Mouse (Mus musculus): ENCODE measurements at regions not wholly inside any gene's neighbourhood (a gene's known extent, or its start where the extent isn't known, plus 50 kb on each side); places are given as distances from the start of the nearest gene placed in this dataset.
"Not testable (repeated sequence)": the region's sequence is repeated elsewhere in the genome, so short reads cannot be mapped to it uniquely, and the experiment has no call there.

DNA sequence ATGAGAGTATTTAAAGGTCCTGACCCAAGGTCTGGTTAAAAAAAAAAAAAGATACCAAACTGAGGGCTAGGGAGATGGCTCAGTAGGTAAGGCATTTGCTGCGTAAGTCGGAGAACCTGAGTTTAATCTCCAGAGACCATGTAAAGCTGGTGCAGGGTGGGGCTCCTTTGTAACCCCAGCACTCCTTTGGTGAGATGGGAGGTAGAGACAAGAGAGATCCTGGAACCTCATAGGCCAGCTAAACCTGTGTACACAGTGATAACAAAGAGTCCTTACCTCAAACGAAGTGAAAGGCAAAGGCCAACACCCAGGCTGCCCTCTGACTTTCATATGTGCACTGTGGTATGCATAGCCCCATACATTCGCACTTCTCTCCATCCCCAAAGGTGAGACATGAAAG, 175.0 kb downstream of the Nucb2 start:
- no peak for DNase-seq (ENCODE audit: low read depth in 2 of 2, low spot score in 2 of 2)

- DNase-seq (ENCODE audit: low read depth in 2 of 2, low spot score in 2 of 2) = no peak
These were observed 176.4 kb downstream of the Nucb2 start for GRCm38 (mm10) chr7:116680523-116680922.

DNA sequence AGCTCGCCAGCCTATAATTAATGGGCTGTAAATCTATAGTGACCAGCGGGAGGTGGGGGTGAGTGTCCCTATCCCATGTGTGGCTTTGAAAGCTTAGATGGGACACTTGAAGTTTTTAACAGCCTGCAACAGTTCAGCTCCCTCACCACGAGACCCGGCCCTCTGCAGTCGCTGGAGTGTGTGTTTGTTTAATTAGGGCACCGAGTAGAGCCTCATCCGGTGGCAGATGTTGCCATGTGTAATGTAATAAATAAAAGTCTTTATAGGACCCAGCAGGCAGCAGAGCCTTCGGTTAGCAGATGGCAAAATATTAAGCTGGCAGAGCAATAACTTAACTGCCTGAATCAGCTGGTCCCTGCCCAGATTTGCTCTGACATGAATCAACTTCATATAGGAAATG, 177.1 kb downstream of the Nucb2 start:
- no peak for DNase-seq (ENCODE audit: low read depth in 2 of 2, low spot score in 2 of 2)

DNA sequence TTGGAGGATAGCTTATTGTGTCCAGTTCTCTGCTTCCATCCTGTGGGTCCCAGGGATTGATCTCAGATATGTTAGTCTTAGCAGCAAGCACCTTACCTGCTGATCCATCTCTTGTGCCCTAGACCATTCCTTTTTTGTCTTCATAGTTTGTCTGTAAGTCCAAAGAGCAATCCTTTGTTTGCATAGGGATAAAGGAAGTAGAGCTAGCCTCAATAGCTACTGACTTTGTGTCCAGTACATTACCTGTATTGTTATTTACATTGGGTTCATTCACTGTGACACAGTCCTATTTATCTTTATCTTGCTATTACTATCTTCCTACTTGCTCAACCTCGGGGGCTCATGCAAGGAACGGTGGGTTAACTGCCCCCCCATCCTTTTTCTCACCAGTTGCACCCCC, 196.2 kb downstream of the Nucb2 start:
- no peak for DNase-seq (ENCODE audit: low read depth in 2 of 2, low spot score in 2 of 2)

DNA sequence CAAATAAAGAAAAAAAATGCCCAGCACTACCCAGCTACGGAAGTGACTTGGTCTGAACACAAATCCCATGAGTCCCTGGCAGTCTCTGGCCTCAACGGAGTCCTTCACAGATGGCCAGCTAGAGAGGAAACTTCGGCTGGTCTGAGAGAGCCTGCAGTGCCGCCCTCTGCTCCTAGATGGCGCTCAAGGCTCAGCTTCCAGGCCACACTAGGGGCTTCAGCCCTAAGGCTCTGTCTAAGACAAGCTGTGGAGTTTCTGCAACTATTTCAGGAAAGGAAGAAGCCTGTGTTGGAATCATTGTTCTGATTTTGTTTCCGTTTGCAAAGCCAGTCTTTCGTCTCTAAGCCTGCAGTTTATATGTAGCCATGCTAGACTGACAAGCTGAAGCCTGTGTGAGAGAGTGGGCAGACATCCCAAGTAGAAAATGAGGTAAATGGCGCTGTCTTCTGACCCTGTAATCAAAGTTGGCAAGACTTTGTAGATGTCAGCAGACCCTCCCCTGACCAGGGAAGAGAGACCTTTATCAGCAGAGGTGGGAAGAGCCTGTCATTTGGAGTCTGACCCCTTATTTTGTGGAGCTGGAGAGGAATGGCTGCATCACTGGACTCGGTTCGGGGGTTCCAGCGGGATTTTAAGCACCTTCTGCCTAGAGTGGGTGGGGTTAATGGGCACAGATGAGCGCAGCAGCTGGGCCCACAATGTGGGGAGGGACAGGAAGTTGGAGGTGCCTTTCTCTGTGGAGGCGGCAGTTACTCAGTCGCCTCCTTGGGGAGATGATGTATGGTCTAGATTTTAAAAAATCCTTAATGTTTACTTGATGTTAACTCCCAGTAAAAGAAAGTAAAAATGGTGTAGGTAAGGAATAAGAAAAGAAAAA, 197.5 kb downstream of the Nucb2 start:
- DNase-seq (ENCODE audit: low read depth in 2 of 2, low spot score in 2 of 2) = no peak

- no peak for DNase-seq (ENCODE audit: low read depth in 2 of 2, low spot score in 2 of 2)
These were observed 198.4 kb downstream of the Nucb2 start for GRCm38 (mm10) chr7:116702596-116702995.

DNA sequence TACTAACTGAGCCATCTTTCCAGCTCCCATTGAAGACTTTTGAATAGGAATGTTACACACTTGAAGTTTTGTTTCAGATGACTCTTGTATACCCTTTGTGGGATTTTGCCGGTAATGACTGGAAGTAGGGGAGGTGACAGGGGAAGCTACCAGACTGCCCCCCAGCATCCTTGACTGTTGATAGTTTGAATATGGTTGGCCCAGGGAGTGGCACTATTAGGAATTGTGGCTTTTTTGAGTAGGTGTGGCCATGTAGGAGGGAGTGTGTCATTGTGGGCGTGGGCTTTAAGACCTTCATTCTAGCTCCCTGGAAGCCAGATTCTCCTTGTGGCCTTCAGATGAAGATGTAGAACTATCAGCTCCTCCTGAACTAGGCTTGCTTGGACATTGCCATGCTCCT, 207.4 kb downstream of the Nucb2 start:
- DNase-seq (ENCODE audit: low read depth in 2 of 2, low spot score in 2 of 2) = no peak

GRCm38 (mm10) chr7:116713200-116713599, 209.0 kb downstream of the Nucb2 start:
- no peak for DNase-seq (ENCODE audit: low read depth in 2 of 2, low spot score in 2 of 2)

- no peak for DNase-seq (ENCODE audit: low read depth in 2 of 2, low spot score in 2 of 2)
These were observed 211.3 kb downstream of the Nucb2 start for GRCm38 (mm10) chr7:116715234-116716046.

DNA sequence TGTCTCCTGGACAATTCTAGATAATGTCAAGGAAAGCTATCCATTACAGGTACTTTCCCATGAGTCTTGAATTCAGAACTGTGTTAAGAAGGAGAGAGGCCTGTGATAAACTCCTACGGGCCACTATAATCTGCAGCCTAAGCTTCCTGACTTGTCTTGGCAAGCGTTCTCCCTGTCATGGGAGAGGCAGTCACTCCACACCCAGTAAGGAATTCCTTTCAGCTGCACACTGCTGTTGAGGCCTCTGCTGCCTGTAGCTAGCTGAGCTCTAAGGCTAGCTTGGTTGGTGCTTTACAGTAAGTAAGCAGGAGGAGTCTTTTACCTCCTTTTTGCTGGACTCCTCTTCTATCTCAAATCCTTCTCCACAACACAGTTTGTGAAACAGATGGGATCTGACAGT, 224.2 kb downstream of the Nucb2 start:
- DNase-seq (ENCODE audit: low read depth in 2 of 2, low spot score in 2 of 2) = no peak

- DNase-seq (ENCODE audit: low read depth in 2 of 2, low spot score in 2 of 2) = no peak
These were observed 225.6 kb downstream of the Nucb2 start for GRCm38 (mm10) chr7:116729795-116730194.

GRCm38 (mm10) chr7:116735676-116736075, 231.5 kb downstream of the Nucb2 start:
- no peak for DNase-seq (ENCODE audit: low read depth in 2 of 2, low spot score in 2 of 2)

- no peak for DNase-seq (ENCODE audit: low read depth in 2 of 2, low spot score in 2 of 2)
These were observed 232.2 kb downstream of the Nucb2 start for GRCm38 (mm10) chr7:116736333-116736732.

GRCm38 (mm10) chr7:116738009-116738408, 233.8 kb downstream of the Nucb2 start:
- DNase-seq (ENCODE audit: low read depth in 2 of 2, low spot score in 2 of 2) = no peak

DNA sequence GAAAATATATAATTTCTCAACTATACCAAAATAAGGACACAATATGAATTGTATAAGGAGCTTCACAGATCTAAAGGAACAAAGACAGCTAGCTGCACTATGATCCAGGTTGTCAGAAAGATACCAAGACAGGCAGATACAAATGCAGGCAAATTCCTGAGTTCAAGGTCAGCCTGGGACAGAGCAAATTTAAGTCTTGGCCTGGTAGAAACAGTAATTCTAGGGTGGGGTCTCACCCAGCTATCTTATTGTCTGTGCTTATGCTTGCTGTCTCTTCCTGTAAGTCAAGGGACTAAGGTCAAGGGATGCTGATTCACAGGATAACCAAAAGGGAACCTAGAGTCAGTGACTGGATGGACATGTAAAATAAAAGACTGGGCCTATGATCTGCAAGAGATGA, 250.4 kb downstream of the Nucb2 start:
- no peak for DNase-seq (ENCODE audit: low read depth in 2 of 2, low spot score in 2 of 2)

DNA sequence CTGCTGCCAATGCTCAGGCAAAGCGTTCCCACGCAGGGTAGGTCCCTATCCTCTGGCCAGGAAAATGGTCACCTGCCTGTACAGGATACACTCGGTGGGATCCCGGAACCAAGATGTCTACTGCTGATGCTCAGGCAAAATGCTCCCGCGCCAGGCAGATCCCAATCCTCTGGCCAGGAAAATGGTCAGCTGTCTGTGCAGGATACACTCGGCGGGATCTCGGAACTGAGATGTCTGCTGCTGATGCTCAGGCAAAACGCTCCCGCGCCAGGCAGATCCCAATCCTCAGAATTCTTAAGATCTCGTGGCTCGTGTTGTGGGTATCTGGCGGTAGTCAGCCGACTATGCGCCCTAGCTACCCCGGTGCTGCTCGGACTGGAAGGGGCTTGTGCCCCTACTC, 288.0 kb downstream of the Nucb2 start:
- not testable (repeated sequence) for DNase-seq (ENCODE audit: low read depth in 2 of 2, low spot score in 2 of 2)

GRCm38 (mm10) chr7:116808475-116808874, 304.3 kb downstream of the Nucb2 start:
- no peak for DNase-seq (ENCODE audit: low read depth in 2 of 2, low spot score in 2 of 2)

DNA sequence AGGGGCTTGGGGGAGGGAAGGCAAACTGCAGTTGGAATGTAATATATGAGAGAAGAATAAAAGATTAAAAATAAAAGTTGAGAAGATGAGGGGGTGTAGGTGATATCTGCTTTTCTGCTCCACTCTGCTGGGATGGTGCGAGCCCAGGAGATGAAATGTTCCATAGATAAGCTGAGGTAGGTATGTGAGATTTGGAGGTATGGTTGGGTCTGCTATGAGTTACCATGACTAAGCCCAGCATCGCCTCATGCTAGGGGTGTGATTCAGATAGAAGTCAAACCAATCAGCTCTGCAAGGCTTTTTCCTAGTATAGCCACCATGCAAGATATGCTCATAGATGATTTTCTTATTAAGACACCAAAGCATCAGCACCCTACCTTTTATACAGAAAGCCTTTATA, 312.3 kb downstream of the Nucb2 start:
- no peak for DNase-seq (ENCODE audit: low read depth in 2 of 2, low spot score in 2 of 2)

GRCm38 (mm10) chr7:116817991-116818390, 313.8 kb downstream of the Nucb2 start:
- DNase-seq (ENCODE audit: low read depth in 2 of 2, low spot score in 2 of 2) = no peak

DNA sequence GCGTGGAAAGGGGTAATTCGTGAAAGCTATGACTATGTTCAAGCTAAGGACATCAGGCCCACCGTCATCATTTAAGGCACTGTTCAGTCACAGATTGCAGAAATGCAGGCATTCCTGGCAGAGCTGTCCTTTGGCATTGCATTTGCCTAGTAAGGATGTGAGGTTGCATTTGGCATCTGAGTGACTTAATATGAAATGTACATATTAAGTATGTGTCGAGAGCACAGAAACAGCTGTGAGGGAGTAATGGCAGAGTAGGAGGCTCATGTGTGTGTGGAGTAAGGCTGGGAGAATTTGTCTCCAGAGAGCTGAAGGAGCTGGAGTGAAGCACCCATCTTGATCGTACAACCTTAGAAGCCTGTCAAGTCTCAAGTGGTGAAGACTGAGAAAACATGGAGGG, 316.4 kb downstream of the Nucb2 start:
- DNase-seq (ENCODE audit: low read depth in 2 of 2, low spot score in 2 of 2) = no peak

DNA sequence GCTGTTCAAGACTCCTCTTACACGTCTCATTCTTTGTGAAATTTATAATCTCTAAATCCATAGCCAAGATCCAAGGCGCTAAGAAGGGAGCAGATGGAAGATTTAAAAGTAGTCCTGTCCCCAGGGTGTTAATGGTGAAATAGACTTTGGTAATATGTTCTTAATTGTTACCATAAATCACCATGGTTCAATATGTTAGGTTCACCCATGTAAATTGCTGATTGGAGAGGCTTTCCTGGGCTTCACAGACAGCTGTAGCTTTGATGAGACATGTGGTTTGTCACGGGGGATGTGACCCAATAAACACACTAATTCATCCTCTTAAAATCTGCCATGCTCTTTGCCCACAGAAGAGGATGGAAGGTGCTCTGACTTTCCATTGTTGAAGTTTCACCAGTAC, 338.7 kb downstream of the Nucb2 start:
- no peak for DNase-seq (ENCODE audit: low read depth in 2 of 2, low spot score in 2 of 2)

All from CD8-positive naive resting alpha-beta T cell, adult 2 months (primary cell).